Mouse (Mus musculus) testis, adult 2 months (tissue): ENCODE measurements at regions not wholly inside any gene's neighbourhood (a gene's known extent, or its start where the extent isn't known, plus 50 kb on each side); places are given as distances from the start of the nearest gene placed in this dataset.

ENCODE experiments used
- H3K27ac ChIP-seq: fragments of 200-500 bp; 2 replicates; pipeline ENCODE4 v1.5.1; 2012; ENCODE audit warnings: low read depth, low read length; ENCODE audit not compliant: control insufficient read depth, insufficient read depth
- H3K27me3 ChIP-seq: fragments of 200-500 bp; 2 replicates; pipeline ENCODE4 v1.6.1; 2012; ENCODE audit warnings: mild to moderate bottlenecking, low read length, moderate library complexity; ENCODE audit not compliant: control insufficient read depth, insufficient read depth
- H3K36me3 ChIP-seq: fragments of 200-500 bp; 2 replicates; pipeline ENCODE4 v1.6.1; 2012; ENCODE audit warnings: mild to moderate bottlenecking, low read length; ENCODE audit not compliant: control insufficient read depth, insufficient read depth
- H3K4me1 ChIP-seq: fragments of 200-500 bp; 2 replicates; pipeline ENCODE4 v1.6.1; 2012; ENCODE audit warnings: low read length; ENCODE audit not compliant: control insufficient read depth, insufficient read depth
- H3K4me3 ChIP-seq: fragments of 200-500 bp; 2 replicates; pipeline ENCODE4 v1.5.1; 2012; ENCODE audit warnings: low read depth, mild to moderate bottlenecking, low read length, moderate library complexity, mixed read lengths; ENCODE audit not compliant: control insufficient read depth
- CTCF ChIP-seq: fragments of 200-500 bp; IDR thresholded peaks from 2 replicates; pipeline ENCODE4 v1.5.1; 2012; ENCODE audit warnings: low read depth, mild to moderate bottlenecking, inconsistent platforms, low read length, moderate library complexity; ENCODE audit not compliant: control insufficient read depth, insufficient read depth, insufficient replicate concordance
- POLR2A ChIP-seq: fragments of 200-500 bp; IDR thresholded peaks from 2 replicates; pipeline ENCODE4 v1.6.1; 2012; ENCODE audit warnings: low read depth, mild to moderate bottlenecking, inconsistent platforms, low read length, moderate library complexity; ENCODE audit not compliant: control insufficient read depth

GRCm38 (mm10) chr3:63563057-63563456 lies 79.4 kb upstream of the Gm34302 start:
- TF ChIP-seq CTCF (no peak), POLR2A (no peak)
- H3K27me3 ChIP-seq: no peaks in the 10 kb centered on the region
- H3K4me1 ChIP-seq: no peaks in the 10 kb centered on the region

GRCm38 (mm10) chr3:63562532-63562931 lies 78.9 kb upstream of the Gm34302 start:
- Histone ChIP-seq H3K4me1 (no peaks in the 10 kb centered on the region), H3K4me3 (no peak overlapping the region), H3K27me3 (no peaks in the 10 kb centered on the region), H3K36me3 (no peaks in the 10 kb centered on the region), H3K27ac (no peak overlapping the region)
- TF ChIP-seq POLR2A (no peak), CTCF (no peak)

More at GRCm38 (mm10) chr3:63563057-63563456, 79.4 kb upstream of the Gm34302 start:
- no peak overlapping the region for H3K27ac ChIP-seq
- no peaks in the 10 kb centered on the region for H3K36me3 ChIP-seq
- no peak overlapping the region for H3K4me3 ChIP-seq

GRCm38 (mm10) chr3:63560745-63561151 lies 77.1 kb upstream of the Gm34302 start:
- no peaks in the 10 kb centered on the region for H3K36me3 ChIP-seq
- no peaks in the 10 kb centered on the region for H3K27me3 ChIP-seq
- H3K4me3 ChIP-seq: no peak overlapping the region
- H3K27ac ChIP-seq: no peak overlapping the region
- TF ChIP-seq CTCF: no peak
- TF ChIP-seq POLR2A: no peak
- H3K4me1 ChIP-seq: no peaks in the 10 kb centered on the region

- Histone ChIP-seq H3K27ac (no peak overlapping the region), H3K4me1 (no peaks in the 10 kb centered on the region), H3K36me3 (no peaks in the 10 kb centered on the region), H3K27me3 (no peaks in the 10 kb centered on the region), H3K4me3 (no peak overlapping the region)
- no peak for TF ChIP-seq POLR2A
- TF ChIP-seq CTCF: no peak
These were observed 73.1 kb upstream of the Gm34302 start for GRCm38 (mm10) chr3:63556741-63557140.

GRCm38 (mm10) chr3:63554872-63555271 lies 71.2 kb upstream of the Gm34302 start:
- Histone ChIP-seq H3K4me3 (no peak overlapping the region), H3K4me1 (no peaks in the 10 kb centered on the region), H3K27me3 (no peaks in the 10 kb centered on the region), H3K36me3 (no peaks in the 10 kb centered on the region), H3K27ac (no peak overlapping the region)
- TF ChIP-seq CTCF (no peak), POLR2A (no peak)

GRCm38 (mm10) chr3:63553426-63553825 lies 69.7 kb upstream of the Gm34302 start:
- Histone ChIP-seq H3K4me1 (no peaks in the 10 kb centered on the region), H3K4me3 (no peak overlapping the region), H3K27ac (no peak overlapping the region), H3K27me3 (no peaks in the 10 kb centered on the region), H3K36me3 (no peaks in the 10 kb centered on the region)
- TF ChIP-seq CTCF (no peak), POLR2A (no peak)

GRCm38 (mm10) chr3:63551661-63552060 lies 68.0 kb upstream of the Gm34302 start:
- Histone ChIP-seq H3K4me1 (no peaks in the 10 kb centered on the region), H3K36me3 (no peaks in the 10 kb centered on the region), H3K27me3 (no peaks in the 10 kb centered on the region), H3K27ac (no peak overlapping the region), H3K4me3 (no peak overlapping the region)
- no peak for TF ChIP-seq CTCF
- TF ChIP-seq POLR2A: no peak

GRCm38 (mm10) chr3:63542638-63543408 lies 59.1 kb upstream of the Gm34302 start:
- Histone ChIP-seq H3K4me1 (no peaks in the 10 kb centered on the region), H3K4me3 (no peak overlapping the region), H3K27ac (no peak overlapping the region), H3K36me3 (no peaks in the 10 kb centered on the region), H3K27me3 (no peaks in the 10 kb centered on the region)
- TF ChIP-seq CTCF (no peak), POLR2A (no peak)
